Mouse (Mus musculus) forebrain, embryonic 13.5 days (tissue): ENCODE data around the gene Olfr1500. TPM values are rescaled to one million over a fixed set of nuclear protein-coding genes. Genes with fewer than 3 reads are reported as not detected.
"Not testable (repeated sequence)": the region's sequence is repeated elsewhere in the genome, so short reads cannot be mapped to it uniquely, and the experiment has no call there.

ENCODE experiments used
- ATAC-seq: fragments of 200-750 bp; cut with Nextera tagmentation; 2 replicates; pipeline ENCODE4 v1.8.0; 2017
- H3K27ac ChIP-seq: fragments of 300-500 bp; sonication (generic); 2 replicates; pipeline ENCODE4 v1.5.1; 2015; ENCODE audit warnings: inconsistent platforms, mild to moderate bottlenecking, moderate library complexity
- H3K27me3 ChIP-seq: fragments of 300-500 bp; sonication (generic); 2 replicates; pipeline ENCODE4 v1.6.1; 2015; ENCODE audit warnings: mild to moderate bottlenecking, inconsistent platforms
- H3K36me3 ChIP-seq: fragments of 300-500 bp; sonication (generic); 2 replicates; pipeline ENCODE4 v1.6.1; 2015; ENCODE audit warnings: mild to moderate bottlenecking, inconsistent platforms; ENCODE audit not compliant: poor library complexity, severe bottlenecking
- H3K4me1 ChIP-seq: fragments of 300-500 bp; sonication (generic); 2 replicates; pipeline ENCODE4 v1.6.1; 2015; ENCODE audit warnings: inconsistent platforms
- H3K4me2 ChIP-seq: fragments of 300-500 bp; sonication (generic); 2 replicates; pipeline ENCODE4 v1.6.1; 2015; ENCODE audit warnings: inconsistent platforms, mild to moderate bottlenecking, moderate library complexity
- H3K4me3 ChIP-seq: fragments of 300-500 bp; sonication (generic); 2 replicates; pipeline ENCODE4 v1.5.1; 2015; ENCODE audit warnings: mild to moderate bottlenecking, inconsistent platforms
- H3K9ac ChIP-seq: fragments of 300-500 bp; sonication (generic); 2 replicates; pipeline ENCODE4 v1.6.1; 2015; ENCODE audit warnings: mild to moderate bottlenecking, inconsistent platforms
- H3K9me3 ChIP-seq: fragments of 300-500 bp; sonication (generic); replicated peaks from 2 replicates; pipeline ENCODE4 v1.6.1; 2016; ENCODE audit warnings: inconsistent platforms
- WGBS: fragments of 180-500 bp; shearing (Covaris S2); methylation state at CpG from one replicate; pipeline ENCODE4 v1.1.7; 2015; 5-methylcytosine and 5-hydroxymethylcytosine counted together
- polyA plus RNA-seq: library from polyadenylated mRNA; unstranded; fragments of >200 nt; fragmentation: Nextera tagmentation; extraction: Ambion mirVana; gene quantifications from 2 replicates; pipeline ENCODE4 v1.2.1, GENCODE M21; 2015

The Olfr1500 gene
- polyA plus RNA-seq: not detected in 2 replicates

- Histone ChIP-seq H3K27me3 (no peaks in the 10 kb centered on the region), H3K4me1 (no peaks in the 10 kb centered on the region), H3K9me3 (no peaks in the 10 kb centered on the region), H3K36me3 (no peaks in the 10 kb centered on the region), H3K4me3 (no peak within 1 kb of the TSS), H3K4me2 (no peak within 1 kb of the TSS), H3K9ac (no peak within 1 kb of the TSS), H3K27ac (no peak within 1 kb of the TSS)
- no peak for ATAC-seq
Measured at GRCm38 (mm10) chr19:13830388-13830787, at the start of gene Olfr1500. TSS of gene Olfr1500 (minus strand) at chr19:13830488.

- no peak within 1 kb of the TSS for H3K9ac ChIP-seq
- no peaks in the 10 kb centered on the region for H3K36me3 ChIP-seq
- H3K27me3 ChIP-seq: no peaks in the 10 kb centered on the region
- no peaks in the 10 kb centered on the region for H3K4me1 ChIP-seq
- no peak for ATAC-seq
- H3K4me3 ChIP-seq: no peak within 1 kb of the TSS
- no peak within 1 kb of the TSS for H3K4me2 ChIP-seq
- H3K9me3 ChIP-seq: no peaks in the 10 kb centered on the region
- H3K27ac ChIP-seq: no peak within 1 kb of the TSS
- WGBS: 91% methylated on average over 1 of the region's 1 CpGs
Measured at GRCm38 (mm10) chr19:13861495-13861894, 31.2 kb upstream of the Olfr1500 start, which contains the start of gene Olfr1502. TSS of gene Olfr1502 (plus strand) at chr19:13861795.

- H3K9me3 ChIP-seq, ATAC-seq, H3K36me3 ChIP-seq, H3K27me3 ChIP-seq, H3K27ac ChIP-seq, H3K9ac ChIP-seq, H3K4me1 ChIP-seq, H3K4me3 ChIP-seq, H3K4me2 ChIP-seq: not testable (repeated sequence)
Measured at GRCm38 (mm10) chr19:13850592-13850991, 20.3 kb upstream of the Olfr1500 start, which contains the start of gene Olfr1501. TSS of gene Olfr1501 (minus strand) at chr19:13850692.

- 71% methylated on average over 3 of the region's 3 CpGs for WGBS
- Histone ChIP-seq H3K36me3 (no peaks in the 10 kb centered on the region), H3K9ac (no peak overlapping the region), H3K27me3 (no peaks in the 10 kb centered on the region), H3K27ac (no peak overlapping the region), H3K4me3 (no peak overlapping the region), H3K4me1 (no peaks in the 10 kb centered on the region), H3K9me3 (no peaks in the 10 kb centered on the region), H3K4me2 (no peak overlapping the region)
- ATAC-seq: no peak
Measured at GRCm38 (mm10) chr19:13828447-13828846, 1.8 kb downstream of the Olfr1500 start.

- Histone ChIP-seq H3K4me2 (no peak overlapping the region), H3K4me3 (no peak overlapping the region), H3K36me3 (no peaks in the 10 kb centered on the region), H3K27ac (no peak overlapping the region), H3K4me1 (no peaks in the 10 kb centered on the region), H3K27me3 (no peaks in the 10 kb centered on the region), H3K9me3 (no peaks in the 10 kb centered on the region), H3K9ac (no peak overlapping the region)
- 81% methylated on average over 5 of the region's 5 CpGs for WGBS
- ATAC-seq: no peak
Measured at GRCm38 (mm10) chr19:13820847-13821246, 9.4 kb downstream of the Olfr1500 start.

GRCm38 (mm10) chr19:13819347-13819746 is 10.9 kb downstream of the Olfr1500 start, which contains the start of gene Olfr1499:
TSS of gene Olfr1499 (minus strand) at chr19:13819447.
- no peak for ATAC-seq
- Histone ChIP-seq H3K4me1 (no peaks in the 10 kb centered on the region), H3K27me3 (no peaks in the 10 kb centered on the region), H3K4me3 (no peak within 1 kb of the TSS), H3K9ac (no peak within 1 kb of the TSS), H3K27ac (no peak within 1 kb of the TSS), H3K36me3 (no peaks in the 10 kb centered on the region), H3K9me3 (no peaks in the 10 kb centered on the region), H3K4me2 (no peak within 1 kb of the TSS)

GRCm38 (mm10) chr19:13818827-13819226 is 11.5 kb downstream of the Olfr1500 start:
- H3K4me2 ChIP-seq: no peak overlapping the region
- no peaks in the 10 kb centered on the region for H3K36me3 ChIP-seq
- no peak overlapping the region for H3K27ac ChIP-seq
- no peaks in the 10 kb centered on the region for H3K4me1 ChIP-seq
- no peak for ATAC-seq
- WGBS: 34% methylated on average over 5 of the region's 5 CpGs
- H3K27me3 ChIP-seq: no peaks in the 10 kb centered on the region
- no peak overlapping the region for H3K9ac ChIP-seq
- H3K9me3 ChIP-seq: no peaks in the 10 kb centered on the region
- H3K4me3 ChIP-seq: no peak overlapping the region

GRCm38 (mm10) chr19:13812823-13813222 is 17.5 kb downstream of the Olfr1500 start:
- H3K9ac ChIP-seq: no peak overlapping the region
- no peak for ATAC-seq
- H3K9me3 ChIP-seq: no peaks in the 10 kb centered on the region
- H3K27ac ChIP-seq: no peak overlapping the region
- no peak overlapping the region for H3K4me2 ChIP-seq
- no peaks in the 10 kb centered on the region for H3K27me3 ChIP-seq
- no peak overlapping the region for H3K4me3 ChIP-seq
- no peaks in the 10 kb centered on the region for H3K4me1 ChIP-seq
- no peaks in the 10 kb centered on the region for H3K36me3 ChIP-seq
- 60% methylated on average over 2 of the region's 2 CpGs for WGBS

- not testable (repeated sequence) for H3K4me3 ChIP-seq, H3K27me3 ChIP-seq, H3K27ac ChIP-seq, H3K4me1 ChIP-seq, H3K9me3 ChIP-seq, H3K4me2 ChIP-seq, H3K9ac ChIP-seq, ATAC-seq, H3K36me3 ChIP-seq
- 56% methylated on average over 1 of the region's 1 CpGs for WGBS
Measured at GRCm38 (mm10) chr19:13805486-13805885, 24.8 kb downstream of the Olfr1500 start.

GRCm38 (mm10) chr19:13798102-13798501 is 32.2 kb downstream of the Olfr1500 start, which contains the start of gene Olfr1497:
TSS of gene Olfr1497 (minus strand) at chr19:13798202.
- ATAC-seq: no peak
- no peak within 1 kb of the TSS for H3K27ac ChIP-seq
- no peaks in the 10 kb centered on the region for H3K9me3 ChIP-seq
- H3K36me3 ChIP-seq: no peaks in the 10 kb centered on the region
- no peaks in the 10 kb centered on the region for H3K4me1 ChIP-seq
- no peak within 1 kb of the TSS for H3K9ac ChIP-seq
- H3K4me2 ChIP-seq: no peak within 1 kb of the TSS
- H3K4me3 ChIP-seq: no peak within 1 kb of the TSS
- H3K27me3 ChIP-seq: no peaks in the 10 kb centered on the region

GRCm38 (mm10) chr19:13777578-13777977 is 52.7 kb downstream of the Olfr1500 start, which contains the start of gene Olfr1496:
TSS of gene Olfr1496 (plus strand) at chr19:13777878.
- ATAC-seq: no peak
- no peak within 1 kb of the TSS for H3K4me3 ChIP-seq
- H3K4me2 ChIP-seq: no peak within 1 kb of the TSS
- no peak within 1 kb of the TSS for H3K27ac ChIP-seq
- H3K4me1 ChIP-seq: no peaks in the 10 kb centered on the region
- H3K9me3 ChIP-seq: no peaks in the 10 kb centered on the region
- WGBS: 77% methylated on average over 1 of the region's 1 CpGs
- no peaks in the 10 kb centered on the region for H3K27me3 ChIP-seq
- H3K36me3 ChIP-seq: no peaks in the 10 kb centered on the region
- H3K9ac ChIP-seq: no peak within 1 kb of the TSS
